Mouse (Mus musculus) spleen, postnatal 10 days (tissue): ENCODE measurements around the gene Plgrkt.

ENCODE experiments used
- DNase-seq, 2 experiments: peaks; one replicate each; pipeline ENCODE4 v3.0.0; 2021 to 2022; ENCODE audit warnings: low spot score in 2 of 2

The Plgrkt gene

GRCm38 (mm10) chr19:29354895-29355877 lies 12.0 kb downstream of the Plgrkt start:
- DNase-seq = peak; percentile 90 to 97

GRCm38 (mm10) chr19:29350991-29351390 lies 16.2 kb downstream of the Plgrkt start:
- no peak for DNase-seq

- no peak for DNase-seq
Measured at GRCm38 (mm10) chr19:29345636-29346035, 21.6 kb downstream of the Plgrkt start.

DNA sequence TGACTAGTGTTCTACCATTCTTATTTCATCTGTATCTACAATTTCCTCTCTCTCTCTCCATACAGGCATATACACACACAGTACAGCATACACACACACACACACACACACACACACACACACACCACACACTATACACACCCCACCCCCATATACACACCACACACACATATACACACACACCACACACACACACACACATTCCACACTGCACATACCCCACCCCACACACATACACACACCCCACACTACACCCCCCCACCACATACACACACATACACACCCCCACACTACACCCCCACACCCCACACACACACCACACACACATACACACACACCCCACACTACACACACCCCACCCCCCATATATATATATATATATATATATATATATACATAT lies 22.3 kb downstream of the Plgrkt start:
- no peak for DNase-seq

- DNase-seq = no peak
Measured at GRCm38 (mm10) chr19:29342281-29342680, 24.9 kb downstream of the Plgrkt start.

DNA sequence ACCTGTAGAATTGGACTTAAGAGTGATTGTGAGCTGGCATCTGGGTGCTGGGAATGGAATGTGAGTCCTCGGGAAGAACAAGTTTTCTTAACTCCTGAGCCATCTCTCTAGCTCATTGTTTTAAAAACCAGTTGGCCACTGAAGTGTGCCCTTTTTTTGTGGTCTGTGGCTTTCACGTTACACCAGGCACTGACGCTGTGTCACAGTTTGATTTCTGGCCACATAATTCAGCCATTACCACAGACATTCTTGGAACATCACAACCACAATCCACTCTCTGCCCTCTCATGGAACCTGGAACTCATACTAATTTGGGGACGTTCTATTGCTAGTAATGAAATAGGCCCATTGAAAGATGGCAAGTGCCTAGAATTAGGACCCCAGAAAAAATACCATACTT lies 26.2 kb downstream of the Plgrkt start:
- no peak for DNase-seq

DNA sequence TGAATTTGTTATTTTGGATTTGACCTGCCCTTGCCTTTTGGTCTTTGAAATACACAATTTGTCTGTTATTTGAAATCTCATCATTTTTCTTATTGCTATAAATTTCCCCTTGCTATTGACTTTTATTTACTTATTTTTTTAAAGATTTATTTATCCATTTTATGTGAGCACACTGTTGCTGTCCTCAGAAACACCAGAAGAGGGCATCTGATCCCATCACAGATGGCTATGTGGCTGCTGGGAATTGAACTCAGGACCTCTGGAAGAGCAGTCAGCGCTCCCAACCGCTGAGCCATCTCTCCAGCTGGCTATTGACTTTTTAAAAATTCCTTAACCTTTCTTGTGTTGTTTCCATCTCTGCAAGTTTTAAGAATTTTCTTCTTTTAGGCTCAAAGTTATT lies 30.6 kb downstream of the Plgrkt start:
- DNase-seq = no peak

DNA sequence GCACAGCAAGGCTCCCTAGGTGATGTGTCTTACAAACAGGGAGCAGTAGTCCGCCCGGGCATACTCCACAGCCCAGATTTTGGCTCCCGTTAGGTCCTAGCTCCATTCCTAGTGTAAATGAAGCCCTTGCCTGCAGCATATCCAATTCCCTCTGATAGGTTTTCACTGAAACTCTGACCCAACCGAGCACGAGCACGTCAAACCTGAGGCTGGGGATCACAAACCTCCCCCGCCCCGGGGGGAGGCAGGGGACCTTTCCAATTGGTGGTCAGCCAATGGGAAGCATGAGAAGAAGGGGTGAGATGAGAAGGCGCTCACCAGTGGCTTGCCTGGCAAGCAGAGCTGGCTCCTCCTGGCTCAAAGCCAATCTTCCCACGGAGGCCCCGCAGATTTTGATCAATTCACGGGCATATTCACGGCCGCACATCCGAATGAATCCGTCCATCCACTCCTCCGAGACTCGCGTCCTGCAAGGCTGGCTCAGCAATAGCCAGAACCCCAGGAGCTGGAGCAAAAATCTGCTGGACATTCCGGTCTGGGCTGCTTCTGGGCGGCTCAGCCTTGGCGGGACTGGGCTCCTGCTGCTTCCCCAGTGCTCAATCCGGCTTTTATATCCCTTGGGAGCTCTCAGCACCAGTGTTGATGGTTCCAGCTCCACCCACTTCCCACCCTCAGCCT lies 33.0 kb downstream of the Plgrkt start, which contains the start of gene Rln1:
Gene Rln1, minus strand, starts transcription at position 603 of the 678 bp plus-strand sequence.
- DNase-seq = no peak

DNA sequence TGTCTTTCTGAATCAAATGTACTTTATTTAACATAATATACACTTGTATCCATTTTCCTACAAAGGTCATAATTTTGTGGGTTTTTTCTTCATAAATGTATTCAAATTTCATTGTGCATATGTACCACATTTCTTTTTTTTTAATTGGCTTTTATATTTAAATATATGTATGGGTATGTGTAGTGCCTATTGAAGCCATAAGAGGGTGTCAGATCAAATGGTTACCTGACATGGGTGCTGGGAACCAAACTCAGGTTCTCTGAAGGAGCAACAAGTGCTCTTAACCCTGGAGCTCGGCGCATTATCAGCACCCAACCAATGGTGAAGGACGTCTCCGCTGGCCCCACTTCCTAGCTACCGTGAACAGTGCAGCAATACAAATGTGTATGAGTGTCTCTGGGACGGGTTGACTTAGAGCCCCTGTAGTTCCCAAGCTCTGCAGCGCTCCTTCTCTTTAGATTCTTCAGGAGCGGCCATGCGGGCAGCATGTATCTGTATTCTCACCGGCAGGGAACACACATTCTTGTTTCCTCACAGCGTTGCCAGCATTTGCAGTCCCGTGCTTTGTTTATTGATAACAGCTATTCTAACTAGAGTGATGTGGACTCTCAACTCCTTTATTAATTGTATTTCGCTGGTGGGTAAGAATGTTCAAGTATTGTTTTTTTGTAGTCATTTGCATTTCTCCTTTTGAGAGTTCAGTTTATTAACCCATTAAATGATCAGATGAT lies 40.2 kb downstream of the Plgrkt start:
- DNase-seq = no peak

DNA sequence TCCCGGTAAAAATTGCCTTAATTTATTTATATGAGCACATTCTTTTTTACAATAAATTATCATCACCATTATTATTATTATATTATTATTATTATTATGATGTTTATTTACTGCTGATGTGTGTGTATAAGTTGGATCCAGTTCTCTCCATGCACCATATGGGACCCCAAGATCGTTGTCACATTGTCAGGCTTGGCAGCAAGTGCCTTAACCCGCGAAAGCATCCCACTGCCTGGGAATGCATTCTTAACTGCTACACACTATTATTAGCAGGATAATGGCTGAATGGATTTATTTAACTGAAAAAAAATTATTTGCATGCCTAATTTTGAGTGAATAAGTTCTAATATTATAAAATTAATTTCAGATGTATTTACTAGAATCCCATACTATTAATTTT lies 40.8 kb downstream of the Plgrkt start:
- DNase-seq = no peak

GRCm38 (mm10) chr19:29325852-29326180 lies 41.4 kb downstream of the Plgrkt start:
- no peak for DNase-seq

GRCm38 (mm10) chr19:29325053-29325851 lies 41.9 kb downstream of the Plgrkt start, which contains the start of gene Insl6:
Gene Insl6, minus strand, starts transcription at chr19:29325356.
- DNase-seq = peak; percentile 66 to 92

DNA sequence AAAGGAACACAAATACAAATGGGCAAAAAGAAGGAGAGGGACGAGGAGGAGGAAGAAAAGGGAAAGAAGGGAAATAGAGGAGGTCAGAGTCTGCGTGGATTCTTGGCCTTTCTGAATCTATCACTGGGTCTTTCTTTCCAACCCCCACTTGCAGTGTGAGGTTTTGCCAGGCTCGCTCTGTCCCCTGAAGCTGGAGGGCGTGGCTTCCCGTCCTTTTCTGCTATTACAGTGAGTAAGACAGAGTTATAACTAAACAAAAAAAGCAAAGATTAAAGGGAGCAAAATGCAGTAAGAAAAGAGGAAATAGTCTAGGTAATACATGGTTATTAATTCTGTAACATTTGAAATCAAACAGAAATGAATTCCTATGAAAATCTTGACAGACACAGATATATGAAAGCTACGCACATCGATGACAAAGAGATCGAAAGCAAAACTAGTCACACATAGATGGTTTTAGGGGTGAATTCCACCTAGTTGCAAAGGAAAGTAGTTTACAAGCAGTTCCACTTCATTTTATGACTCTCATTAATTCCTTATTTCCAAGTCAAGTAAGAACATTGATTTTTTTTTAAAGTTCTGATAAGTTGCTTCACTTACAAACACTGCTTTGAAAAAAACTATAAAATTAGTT lies 43.7 kb downstream of the Plgrkt start:
- no peak for DNase-seq

- DNase-seq = no peak
Measured at GRCm38 (mm10) chr19:29312661-29313060, 54.5 kb downstream of the Plgrkt start.

DNA sequence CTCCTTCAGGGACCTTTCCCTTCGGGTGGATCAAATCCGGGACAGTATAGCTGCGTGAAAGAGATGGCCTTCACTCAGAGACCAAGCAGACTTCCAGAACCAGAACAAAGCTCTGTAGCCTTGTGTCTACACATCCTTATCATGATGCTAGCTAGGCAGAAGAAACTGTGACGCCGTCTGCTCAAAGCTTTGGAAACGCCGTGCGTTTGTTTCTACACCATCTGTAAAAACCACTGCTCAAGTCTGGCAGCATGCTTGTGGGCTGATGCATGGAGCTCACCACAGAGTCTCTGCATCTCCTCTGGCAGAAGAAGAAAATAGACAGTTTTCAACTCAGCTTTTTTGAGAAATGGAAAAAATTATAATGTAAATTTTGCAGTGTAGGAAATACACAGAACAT lies 55.4 kb downstream of the Plgrkt start:
- DNase-seq = no peak

GRCm38 (mm10) chr19:29308832-29309231 lies 58.4 kb downstream of the Plgrkt start:
- DNase-seq = no peak

GRCm38 (mm10) chr19:29302119-29302518 lies 65.1 kb downstream of the Plgrkt start:
- no peak for DNase-seq

- no peak for DNase-seq
Measured at GRCm38 (mm10) chr19:29300919-29301318, 66.3 kb downstream of the Plgrkt start.
